18 mouse cellular contexts compared by ENCODE assay signal in genomic region chr9:42758682-42759205, GRCm38 (mm10).
A peak's percentile ranks its signal among the peaks of the same experiment; 100 is the strongest.
DNase-seq lines count a peak whose midpoint lies in the region; ATAC-seq and TF ChIP-seq lines count a peak whose summit lies in the region.
"Had no signal": no experiment of that assay in that cellular context is flagged by ENCODE, and none has a peak within 500 bp of the region (broad histone marks: within the 10 kb centered on the region; RNA-seq: fewer than 3 reads in every experiment).

No protein-coding gene starts in this region.

- no peak overlapping the region for H3K27ac ChIP-seq in layer of hippocampus, adult 2 months
- H3K27ac ChIP-seq: liver, embryonic 15.5 days; macrophage; midbrain, embryonic 13.5 days had no signal

- DNase-seq in embryo, embryonic 11 days, result peak; percentile 39
- DNase-seq in embryo, embryonic 9.5 days (ENCODE audit: extremely low spot score), result no peak
- no peak for DNase-seq in layer of hippocampus, adult 2 months (ENCODE audit: low spot score in 2 of 2)
- no peak for DNase-seq in layer of hippocampus, postnatal 14 days (ENCODE audit: low spot score in 2 of 2)
- DNase-seq in A20 (ENCODE audit: low read depth, low spot score), result peak; percentile 28
- peak; percentile 73 for DNase-seq in R1 (ENCODE audit: low read depth, low spot score)
- no peak for DNase-seq in adrenal gland, adult (ENCODE audit: inconsistent age in 2 of 2, low spot score in 1 of 2)
- DNase-seq: B cell, adult 2 months; cerebellum, adult 18-20 months; gastrocnemius, postnatal 36 days; kidney, postnatal 25 days; left cerebral cortex, postnatal 4 days; thymus, adult 18-20 months had no signal

- no peak overlapping the region for H3K4me3 ChIP-seq in layer of hippocampus, adult 2 months
- H3K4me3 ChIP-seq: liver, embryonic 15.5 days; midbrain, embryonic 13.5 days had no signal

- ATAC-seq in inflammation-experienced regulatory T-cells, adult 6 months, result no peak
- ATAC-seq: activated CD4-positive, CD25-positive, alpha-beta regulatory T cell, adult 4 months; midbrain, embryonic 13.5 days had no signal

- peak; percentile 57 for TF ChIP-seq CTCF in layer of hippocampus, adult 2 months (conservative IDR thresholded peaks at IDR 0.05)

Comparison
In these comparisons a context has a peak if more than half of its experiments do, and no peak if none do; other contexts are left out.
1. DNase-seq: peak in embryo, embryonic 11 days (single experiment), A20 (single experiment) and R1 (single experiment); none in embryo, embryonic 9.5 days (single experiment), layer of hippocampus, adult 2 months (0 of 2), layer of hippocampus, postnatal 14 days (0 of 2) and adrenal gland, adult (0 of 2).